9 mouse cellular contexts compared by ENCODE assay signal in genomic region chr16:37808866-37809622, GRCm38 (mm10). TPM values are rescaled to one million over a fixed set of nuclear protein-coding genes. Genes with fewer than 3 reads are reported as not detected.
DNase-seq lines count a peak whose midpoint lies in the region; ATAC-seq and TF ChIP-seq lines count a peak whose summit lies in the region.
"Had no signal": no experiment of that assay in that cellular context is flagged by ENCODE, and none has a peak within 500 bp of the region (broad histone marks: within the 10 kb centered on the region; RNA-seq: fewer than 3 reads in every experiment).

No protein-coding gene starts in this region.

- no peak overlapping the region for H3K4me3 ChIP-seq in embryonic facial prominence, embryonic 10.5 days
- H3K4me3 ChIP-seq in lung, embryonic 14.5 days (ENCODE audit: low read depth, low read length): no peak overlapping the region
- no peak overlapping the region for H3K4me3 ChIP-seq in stomach, embryonic 16.5 days (replicated peaks; ENCODE audit: low read length)
- H3K4me3 ChIP-seq in liver, embryonic 12.5 days: no peak overlapping the region

- H3K9me3 ChIP-seq in embryonic facial prominence, embryonic 10.5 days: peaks cover 11% of the 10 kb centered on the region; the same call in 1 of the 2 replicates
- no peaks in the 10 kb centered on the region for H3K9me3 ChIP-seq in lung, embryonic 14.5 days (ENCODE audit: low read depth, low read length)
- 0 out of 2 replicates have a peak, but pooled peaks cover 4% of the 10 kb centered on the region for H3K9me3 ChIP-seq in stomach, embryonic 16.5 days (replicated peaks; ENCODE audit: control insufficient read depth, low read length)
- H3K9me3 ChIP-seq in liver, embryonic 12.5 days (replicated peaks): no peaks in the 10 kb centered on the region

- no peak for TF ChIP-seq CTCF in lung, embryonic 14.5 days (IDR thresholded peaks at IDR 0.05; ENCODE audit: low read depth)

- peaks cover 50% of the 10 kb centered on the region for H3K4me1 ChIP-seq in embryonic facial prominence, embryonic 10.5 days
- peaks cover 16% of the 10 kb centered on the region for H3K4me1 ChIP-seq in lung, embryonic 14.5 days (ENCODE audit: insufficient read depth)
- peaks cover 42% of the 10 kb centered on the region for H3K4me1 ChIP-seq in stomach, embryonic 16.5 days (ENCODE audit: control insufficient read depth, insufficient read depth, low read length)
- peaks cover 18% of the 10 kb centered on the region for H3K4me1 ChIP-seq in liver, embryonic 12.5 days

- peak; percentile 10 for DNase-seq in 3134 (ENCODE audit: extremely low read depth, insufficient read length, low spot score)
- DNase-seq in embryonic facial prominence, embryonic 10.5 days (ENCODE audit: low spot score): no peak
- peak; percentile 58 to 62 for DNase-seq in heart, postnatal 10 days
- DNase-seq in lung, embryonic 14.5 days: peak; percentile 59
- no peak for DNase-seq in thymus, postnatal 10 days (ENCODE audit: low spot score in 2 of 2)
- no peak for DNase-seq in ovary, adult 18-20 months (ENCODE audit: low spot score)

- intact Hi-C loops in heart, postnatal 10 days (cut with DNase I): no loop called here

- no peak overlapping the region for H3K4me2 ChIP-seq in lung, embryonic 14.5 days
- H3K4me2 ChIP-seq in stomach, embryonic 16.5 days (ENCODE audit: low read depth, low read length): peak overlapping the region; percentile 20
- H3K4me2 ChIP-seq in liver, embryonic 12.5 days: no peak overlapping the region

- peak overlapping the region; percentile 36; the same call in 1 of the 2 replicates for H3K27ac ChIP-seq in embryonic facial prominence, embryonic 10.5 days (replicated peaks)
- peak overlapping the region; percentile 74 for H3K27ac ChIP-seq in lung, embryonic 14.5 days (ENCODE audit: low read depth)
- H3K27ac ChIP-seq in stomach, embryonic 16.5 days (ENCODE audit: low read length): peak overlapping the region; percentile 93
- no peak overlapping the region for H3K27ac ChIP-seq in liver, embryonic 12.5 days

- no peaks in the 10 kb centered on the region for H3K27me3 ChIP-seq in embryonic facial prominence, embryonic 10.5 days (replicated peaks; ENCODE audit: low read depth, poor library complexity, severe bottlenecking)
- no peaks in the 10 kb centered on the region for H3K27me3 ChIP-seq in lung, embryonic 14.5 days (ENCODE audit: insufficient read depth, low read length)
- H3K27me3 ChIP-seq in stomach, embryonic 16.5 days (ENCODE audit: control insufficient read depth, insufficient read depth, low read length): no peaks in the 10 kb centered on the region
- no peaks in the 10 kb centered on the region for H3K27me3 ChIP-seq in liver, embryonic 12.5 days (replicated peaks)
- H3K27me3 ChIP-seq: Patski had no signal

- WGBS in embryonic facial prominence, embryonic 10.5 days: 55% methylated on average over 10 of the region's 10 CpGs
- 41% methylated on average over 10 of the region's 10 CpGs for WGBS in lung, embryonic 14.5 days
- 49% methylated on average over 10 of the region's 10 CpGs for WGBS in stomach, embryonic 16.5 days
- WGBS in liver, embryonic 12.5 days (ENCODE audit: insufficient replicate concordance): 56% methylated on average over 10 of the region's 10 CpGs

- ATAC-seq in lung, embryonic 14.5 days (ENCODE audit: insufficient read depth): peak; percentile 28; the same call in 1 of the 2 replicates
- peak; percentile 48; the same call in 1 of the 2 replicates for ATAC-seq in stomach, embryonic 16.5 days (ENCODE audit: insufficient read depth, low FRiP score)
- no peak for ATAC-seq in liver, embryonic 12.5 days
- ATAC-seq: Patski had no signal

- no peak overlapping the region for H3K9ac ChIP-seq in lung, embryonic 14.5 days
- H3K9ac ChIP-seq in stomach, embryonic 16.5 days (ENCODE audit: low read length): peak overlapping the region; percentile 29
- no peak overlapping the region for H3K9ac ChIP-seq in liver, embryonic 12.5 days

- H3K36me3 ChIP-seq in embryonic facial prominence, embryonic 10.5 days (replicated peaks): peaks cover 52% of the 10 kb centered on the region
- peaks cover 26% of the 10 kb centered on the region for H3K36me3 ChIP-seq in lung, embryonic 14.5 days (ENCODE audit: insufficient read depth)
- H3K36me3 ChIP-seq in stomach, embryonic 16.5 days (ENCODE audit: control insufficient read depth, insufficient read depth, low read length): peaks cover 7% of the 10 kb centered on the region; the same call in 1 of the 2 replicates
- H3K36me3 ChIP-seq in liver, embryonic 12.5 days: no peaks in the 10 kb centered on the region; the same call in 1 of the 2 replicates

RNA-seq across cellular contexts. Expression of gene Fstl1, which starts 32.4 kb away (rescaled TPM):
- 192 and 210 TPM in 2 replicates for polyA plus RNA-seq in embryonic facial prominence, embryonic 10.5 days (2016; fragmentation: Nextera tagmentation; extraction: Ambion mirVana)
- total RNA-seq in heart, postnatal 10 days (2021): 100 to 1,000 TPM; 352 to 420 TPM
- 460 and 502 TPM in 2 replicates for polyA plus RNA-seq in lung, embryonic 14.5 days (2014; fragmentation: Nextera tagmentation; extraction: Ambion mirVana)
- 417 and 440 TPM in 2 replicates for polyA plus RNA-seq in stomach, embryonic 16.5 days (2015; fragmentation: Nextera tagmentation; extraction: Ambion mirVana)
- 44.7 and 54.2 TPM in 2 replicates for polyA plus RNA-seq in liver, embryonic 12.5 days (2016; fragmentation: Nextera tagmentation; extraction: Ambion mirVana)

RNA-seq across cellular contexts. Expression of gene Gm36028, which starts 51.9 kb away (rescaled TPM):
- 0.62 and 0.85 TPM in 2 replicates for polyA plus RNA-seq in embryonic facial prominence, embryonic 10.5 days (2016; fragmentation: Nextera tagmentation; extraction: Ambion mirVana)
- under 1 TPM in 1 of 2 experiments, not detected in 1; 0.45 TPM for total RNA-seq in heart, postnatal 10 days (2021)
- polyA plus RNA-seq in lung, embryonic 14.5 days (2014; fragmentation: Nextera tagmentation; extraction: Ambion mirVana): 0.38 and 0.46 TPM in 2 replicates
- 0.72 and 1.4 TPM in 2 replicates for polyA plus RNA-seq in stomach, embryonic 16.5 days (2015; fragmentation: Nextera tagmentation; extraction: Ambion mirVana)
- polyA plus RNA-seq in liver, embryonic 12.5 days (2016; fragmentation: Nextera tagmentation; extraction: Ambion mirVana): not detected in 2 replicates

RNA-seq across cellular contexts. Expression of gene Lrrc58, which starts 59.1 kb away (rescaled TPM):
- 68.3 and 68.9 TPM in 2 replicates for polyA plus RNA-seq in embryonic facial prominence, embryonic 10.5 days (2016; fragmentation: Nextera tagmentation; extraction: Ambion mirVana)
- total RNA-seq in heart, postnatal 10 days (2021): 100 to 1,000 TPM in 1 of 2 experiments, 10 to 100 TPM in 1; 89.1 to 116 TPM
- polyA plus RNA-seq in lung, embryonic 14.5 days (2014; fragmentation: Nextera tagmentation; extraction: Ambion mirVana): 73.9 and 78.4 TPM in 2 replicates
- 40.1 and 41.8 TPM in 2 replicates for polyA plus RNA-seq in stomach, embryonic 16.5 days (2015; fragmentation: Nextera tagmentation; extraction: Ambion mirVana)
- 22.0 and 22.2 TPM in 2 replicates for polyA plus RNA-seq in liver, embryonic 12.5 days (2016; fragmentation: Nextera tagmentation; extraction: Ambion mirVana)

Comparison
In these comparisons a context has a peak if more than half of its experiments do, and no peak if none do; other contexts are left out.
1. DNase-seq: peak in 3134 (single experiment), heart, postnatal 10 days (2 of 2) and lung, embryonic 14.5 days (single experiment); none in embryonic facial prominence, embryonic 10.5 days (single experiment), thymus, postnatal 10 days (0 of 2) and ovary, adult 18-20 months (single experiment).